Mouse (Mus musculus) forelimb bud, embryonic 11.5 days (tissue): ENCODE measurements around the gene Lrrc71.

Source experiments
- DNase-seq: peaks from one replicate; pipeline ENCODE4 v3.0.0-alpha.2; 2012; ENCODE audit warnings: low read depth, low spot score

The Lrrc71 gene

GRCm38 (mm10) chr3:87763683-87764289, 15.4 kb upstream of the Lrrc71 start:
- peak; percentile 49 for DNase-seq

- no peak for DNase-seq
Measured at GRCm38 (mm10) chr3:87763202-87763601, 14.8 kb upstream of the Lrrc71 start.

- peak; percentile 25 for DNase-seq
Measured at GRCm38 (mm10) chr3:87761408-87762375, 13.3 kb upstream of the Lrrc71 start.

GRCm38 (mm10) chr3:87758641-87759040, 10.2 kb upstream of the Lrrc71 start:
- DNase-seq, result no peak

GRCm38 (mm10) chr3:87756488-87756887, 8.1 kb upstream of the Lrrc71 start:
- DNase-seq, result no peak

GRCm38 (mm10) chr3:87755964-87756363, 7.5 kb upstream of the Lrrc71 start:
- DNase-seq, result peak; percentile 73

- no peak for DNase-seq
Measured at GRCm38 (mm10) chr3:87753829-87754228, 5.4 kb upstream of the Lrrc71 start.

- DNase-seq, result no peak
Measured at GRCm38 (mm10) chr3:87752567-87752966, 4.1 kb upstream of the Lrrc71 start.

- DNase-seq, result no peak
Measured at GRCm38 (mm10) chr3:87749977-87750376, 1.6 kb upstream of the Lrrc71 start.

GRCm38 (mm10) chr3:87749036-87749435, 611 bp upstream of the Lrrc71 start:
- peak; percentile 33 for DNase-seq

- peak; percentile 51 for DNase-seq
Measured at GRCm38 (mm10) chr3:87745036-87745659, 3.3 kb downstream of the Lrrc71 start.

GRCm38 (mm10) chr3:87743927-87744326, 4.5 kb downstream of the Lrrc71 start:
- DNase-seq, result no peak

- DNase-seq, result no peak
Measured at GRCm38 (mm10) chr3:87742735-87743134, 5.7 kb downstream of the Lrrc71 start.

GRCm38 (mm10) chr3:87742013-87742412, 6.4 kb downstream of the Lrrc71 start:
- no peak for DNase-seq

- no peak for DNase-seq
Measured at GRCm38 (mm10) chr3:87738906-87739305, 9.5 kb downstream of the Lrrc71 start.

- DNase-seq, result no peak
Measured at GRCm38 (mm10) chr3:87735335-87735734, 13.1 kb downstream of the Lrrc71 start.

- DNase-seq, result no peak
Measured at GRCm38 (mm10) chr3:87733984-87734761, 14.3 kb downstream of the Lrrc71 start.

- no peak for DNase-seq
Measured at GRCm38 (mm10) chr3:87733098-87733497, 15.3 kb downstream of the Lrrc71 start.

GRCm38 (mm10) chr3:87728696-87729095, 19.7 kb downstream of the Lrrc71 start:
- no peak for DNase-seq

GRCm38 (mm10) chr3:87726191-87726590, 22.2 kb downstream of the Lrrc71 start:
- no peak for DNase-seq

GRCm38 (mm10) chr3:87725396-87726160, 22.8 kb downstream of the Lrrc71 start:
- no peak for DNase-seq
